Mouse (Mus musculus): Measurements from ENCODE around the gene I830077J02Rik. TPM values are rescaled to one million over a fixed set of nuclear protein-coding genes. Genes with fewer than 3 reads are reported as not detected.

Gene I830077J02Rik
- polyA plus RNA-seq (2012; rRNA removed): 1.3 and 2.7 TPM in 2 replicates

DNA sequence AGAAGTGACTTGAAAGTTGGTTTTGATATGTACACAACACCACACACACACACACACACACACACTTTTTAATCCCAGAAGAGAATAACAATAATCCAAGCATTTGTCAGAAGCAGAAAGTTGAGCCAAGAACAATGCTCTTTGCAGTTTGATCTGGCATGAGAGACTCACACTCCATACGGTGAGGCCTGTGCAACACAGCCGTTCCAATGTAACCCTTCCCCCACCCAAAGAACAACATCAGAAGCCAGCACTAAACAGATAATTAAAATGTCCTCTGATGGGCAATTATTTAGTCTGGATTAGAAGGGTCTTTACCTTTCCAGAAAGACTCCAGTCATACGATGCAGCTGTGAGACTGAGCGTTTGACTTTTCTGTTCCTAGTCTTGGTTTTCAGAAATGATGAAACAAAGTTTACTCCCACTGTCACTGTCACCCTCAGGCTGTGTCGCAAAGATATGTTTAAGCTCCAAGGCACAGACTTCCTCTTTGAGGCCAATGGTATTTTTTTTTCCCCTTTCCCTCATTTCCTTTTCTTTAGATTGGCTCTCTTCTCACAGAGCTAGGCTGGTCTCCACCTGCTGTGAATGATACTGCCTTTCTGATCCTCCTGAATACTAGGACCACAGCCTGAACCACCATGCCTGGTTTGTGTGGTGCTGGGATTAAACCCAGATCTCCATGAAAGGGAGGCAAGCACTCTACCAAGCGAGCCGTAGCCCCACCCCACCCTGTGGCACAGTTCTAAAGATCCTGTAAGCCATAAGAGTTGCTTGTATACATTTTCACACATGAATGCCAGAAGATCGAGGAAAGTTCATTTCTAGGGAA lies at the start of gene I830077J02Rik:
Gene I830077J02Rik, minus strand, starts transcription at position 425 of the 832 bp plus-strand sequence.
- WGBS: 71% methylated on average over 8 of the region's 8 CpGs
- no peak for DNase-seq (ENCODE audit: low read depth, low spot score)

DNA sequence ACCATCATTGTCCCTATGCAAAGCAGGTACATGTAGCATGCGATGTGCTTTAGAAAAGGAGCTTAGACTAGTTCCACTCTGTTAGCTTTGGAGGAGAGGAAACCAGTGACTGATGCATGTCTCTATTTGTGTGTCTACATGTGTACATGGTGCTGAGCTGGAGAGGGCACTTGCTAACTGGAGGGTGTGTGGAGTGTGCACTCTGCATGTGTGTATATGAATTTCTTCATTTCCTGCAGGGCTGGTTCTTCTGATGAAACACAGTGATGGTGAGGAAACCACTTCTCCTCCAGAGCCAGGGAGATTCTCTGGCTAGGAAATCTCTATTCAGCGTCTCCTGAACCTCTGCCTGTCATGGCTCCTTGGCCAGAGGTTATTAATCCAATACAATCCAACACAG lies 41.7 kb upstream of the I830077J02Rik start:
- 87% methylated on average over 2 of the region's 2 CpGs for WGBS
- DNase-seq (ENCODE audit: low read depth, low spot score): no peak

- no peak for DNase-seq (ENCODE audit: low read depth, low spot score)
- 73% methylated on average over 3 of the region's 3 CpGs for WGBS
Measured at GRCm38 (mm10) chr3:105973411-105973810, 40.9 kb upstream of the I830077J02Rik start, which contains the start of gene Ovgp1. Gene Ovgp1, plus strand, starts transcription at chr3:105973711.

DNA sequence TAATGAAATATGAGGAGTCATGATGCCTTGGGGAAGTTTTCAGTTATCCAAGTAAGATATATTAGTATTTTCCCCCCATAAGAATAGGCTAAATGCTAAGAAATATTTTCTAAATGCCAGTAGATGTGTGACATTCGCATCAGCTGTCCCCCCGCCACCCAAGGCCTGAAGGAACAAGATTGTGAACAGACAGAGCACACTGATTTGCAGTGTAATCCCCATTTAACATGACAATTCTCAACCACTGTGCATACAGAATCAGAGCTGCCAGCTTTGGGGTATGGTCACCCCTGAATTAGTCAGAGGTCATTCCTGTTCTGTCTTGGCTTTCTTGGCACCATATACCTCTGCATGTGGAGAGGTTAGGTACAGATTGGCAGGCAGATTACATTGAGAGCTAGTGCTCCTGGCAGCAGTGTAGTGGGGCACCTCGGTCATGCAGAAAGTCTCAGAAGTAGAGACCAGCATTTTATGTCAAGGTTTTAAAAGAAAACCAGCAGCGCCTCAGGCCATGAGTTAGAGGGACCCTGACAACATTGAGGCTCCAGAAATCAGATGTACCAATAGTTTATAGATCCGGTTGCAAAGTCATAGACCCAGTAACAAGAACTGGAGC lies 39.5 kb upstream of the I830077J02Rik start:
- DNase-seq (ENCODE audit: low read depth, low spot score): no peak
- 84% methylated on average over 5 of the region's 5 CpGs for WGBS

- WGBS: 94% methylated on average over 2 of the region's 2 CpGs
- no peak for DNase-seq (ENCODE audit: low read depth, low spot score)
Measured at GRCm38 (mm10) chr3:105960700-105961099, 28.2 kb upstream of the I830077J02Rik start.

- 2% methylated on average over 6 of the region's 6 CpGs for WGBS
- no peak for DNase-seq (ENCODE audit: low read depth, low spot score)
Measured at GRCm38 (mm10) chr3:105959999-105960398, 27.5 kb upstream of the I830077J02Rik start, which contains the start of gene Atp5f1. Gene Atp5f1, minus strand, starts transcription at chr3:105960099.

DNA sequence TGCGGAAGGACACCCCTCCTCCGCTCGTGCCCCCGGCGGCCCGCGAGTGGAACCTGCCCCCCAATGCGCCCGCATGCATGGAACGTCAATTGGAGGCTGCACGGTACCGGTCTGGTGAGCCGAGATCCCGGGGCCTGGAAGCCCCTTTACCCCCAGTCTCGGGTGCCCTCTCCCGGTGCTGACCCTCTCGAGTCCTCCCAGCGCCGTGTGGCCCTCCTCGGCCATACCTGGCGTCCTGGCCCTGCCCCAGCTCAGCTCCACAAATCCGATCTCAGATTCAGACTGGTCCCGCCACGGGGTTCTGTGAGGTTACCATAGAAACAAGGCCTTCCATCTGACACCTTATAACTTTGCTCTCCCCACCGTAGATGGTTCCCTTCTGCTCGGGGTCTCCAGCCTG lies 27.1 kb upstream of the I830077J02Rik start:
- under 1% methylated on average over 26 of the region's 26 CpGs for WGBS
- no peak for DNase-seq (ENCODE audit: low read depth, low spot score)

GRCm38 (mm10) chr3:105958974-105959580 lies 26.6 kb upstream of the I830077J02Rik start, which contains the start of gene Wdr77:
Gene Wdr77, plus strand, starts transcription at chr3:105959369.
- peak; percentile 99 for DNase-seq (ENCODE audit: low read depth, low spot score)
- WGBS: under 1% methylated on average over 52 of the region's 52 CpGs

DNA sequence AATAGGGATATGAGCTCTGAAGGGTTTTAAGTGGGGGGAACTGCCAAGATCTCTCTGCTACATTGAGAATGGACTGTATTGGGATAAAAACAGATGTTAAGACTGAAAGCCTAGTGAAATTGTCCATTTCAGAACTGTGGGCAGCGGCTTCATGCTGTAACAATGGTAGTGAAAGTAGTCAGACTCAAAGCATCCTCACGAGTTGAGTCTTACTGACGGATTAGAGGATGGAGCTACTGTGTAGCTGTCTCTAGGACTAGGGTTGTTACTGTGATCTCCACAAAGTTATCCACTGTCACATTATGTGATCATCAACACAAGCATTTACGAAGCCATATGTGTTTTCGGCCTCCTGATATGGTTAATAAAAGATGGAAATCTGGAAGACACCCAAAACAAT lies 25.7 kb upstream of the I830077J02Rik start:
- DNase-seq (ENCODE audit: low read depth, low spot score): no peak
- 18% methylated on average over 5 of the region's 5 CpGs for WGBS

- WGBS: 92% methylated on average over 1 of the region's 1 CpGs
- no peak for DNase-seq (ENCODE audit: low read depth, low spot score)
Measured at GRCm38 (mm10) chr3:105957235-105957634, 24.8 kb upstream of the I830077J02Rik start.

- DNase-seq (ENCODE audit: low read depth, low spot score): no peak
- WGBS: 94% methylated on average over 7 of the region's 7 CpGs
Measured at GRCm38 (mm10) chr3:105951348-105951747, 18.9 kb upstream of the I830077J02Rik start.

GRCm38 (mm10) chr3:105936111-105936510 lies 3.6 kb upstream of the I830077J02Rik start:
- DNase-seq (ENCODE audit: low read depth, low spot score): no peak
- 83% methylated on average over 4 of the region's 4 CpGs for WGBS

DNA sequence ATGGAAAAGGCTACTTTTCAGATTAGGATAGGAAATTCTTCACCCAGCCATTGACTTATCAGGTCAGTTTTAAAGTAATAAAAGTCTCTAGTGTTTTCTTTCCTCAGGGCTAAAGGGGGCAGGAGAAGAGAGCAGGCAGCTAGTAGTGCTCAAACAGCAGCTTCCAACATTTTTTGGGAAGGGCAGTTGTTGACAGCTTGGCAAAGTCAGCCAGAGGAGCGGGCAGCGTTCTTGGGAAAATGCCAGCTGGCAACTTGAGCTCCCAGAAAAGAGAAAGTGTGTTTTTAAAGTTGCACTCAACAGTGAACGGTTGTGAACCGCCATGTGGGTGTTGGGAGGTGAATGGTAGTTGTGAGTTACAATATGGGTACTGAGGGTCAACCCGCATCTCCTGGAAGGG lies 2.6 kb upstream of the I830077J02Rik start:
- no peak for DNase-seq (ENCODE audit: low read depth, low spot score)
- 50% methylated on average over 5 of the region's 5 CpGs for WGBS

- no peak for DNase-seq (ENCODE audit: low read depth, low spot score)
- WGBS: 87% methylated on average over 6 of the region's 6 CpGs
Measured at GRCm38 (mm10) chr3:105933926-105934325, 1.5 kb upstream of the I830077J02Rik start.

- WGBS: 99% methylated on average over 2 of the region's 2 CpGs
- no peak for DNase-seq (ENCODE audit: low read depth, low spot score)
Measured at GRCm38 (mm10) chr3:105931095-105931494, 1.4 kb downstream of the I830077J02Rik start.

DNA sequence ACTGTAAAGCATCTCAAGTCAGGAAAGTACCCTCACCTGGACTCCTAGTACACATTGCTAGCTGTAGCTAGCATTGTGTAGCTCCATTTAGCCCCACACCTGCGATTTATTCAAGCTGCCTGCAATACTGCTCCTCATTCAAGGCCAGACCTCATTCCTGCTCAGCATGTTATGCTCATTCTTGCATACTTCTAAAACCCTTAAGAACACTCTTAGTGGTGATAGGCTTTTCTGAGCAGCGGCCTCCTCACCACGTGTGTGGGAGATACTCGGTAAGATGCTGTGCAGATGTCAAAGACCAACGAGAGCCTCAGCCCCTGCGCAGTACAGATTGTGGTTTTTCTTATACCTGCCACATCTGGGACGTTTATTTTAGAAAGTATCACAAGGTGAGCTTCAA lies 2.6 kb downstream of the I830077J02Rik start:
- no peak for DNase-seq (ENCODE audit: low read depth, low spot score)
- 76% methylated on average over 7 of the region's 7 CpGs for WGBS

GRCm38 (mm10) chr3:105928781-105929180 lies 3.7 kb downstream of the I830077J02Rik start:
- DNase-seq (ENCODE audit: low read depth, low spot score): no peak
- WGBS: 72% methylated on average over 6 of the region's 6 CpGs

- no peak for DNase-seq (ENCODE audit: low read depth, low spot score)
- 83% methylated on average over 3 of the region's 3 CpGs for WGBS
Measured at GRCm38 (mm10) chr3:105928195-105928569, 4.3 kb downstream of the I830077J02Rik start.

- 69% methylated on average over 7 of the region's 7 CpGs for WGBS
- no peak for DNase-seq (ENCODE audit: low read depth, low spot score)
Measured at GRCm38 (mm10) chr3:105927561-105928194, 4.8 kb downstream of the I830077J02Rik start.

DNA sequence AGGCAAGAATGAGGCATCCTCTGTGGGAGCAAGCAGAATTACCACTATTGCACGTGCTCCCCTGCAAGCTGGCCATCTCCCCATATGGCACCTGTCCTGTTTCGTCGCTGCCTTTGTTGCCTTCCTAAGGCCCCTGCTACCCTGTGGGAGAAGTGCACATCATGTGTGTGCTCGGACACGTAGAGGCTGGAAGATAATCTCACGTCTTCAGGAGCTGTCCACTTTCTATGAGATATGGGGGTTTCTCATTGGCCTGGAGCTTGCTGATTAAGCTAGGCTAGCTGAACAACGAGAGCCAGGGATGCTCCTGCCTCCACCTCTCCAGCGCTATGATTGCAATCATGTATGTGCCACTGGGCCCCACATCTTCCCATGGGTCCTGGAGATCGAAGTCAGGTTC lies 7.8 kb downstream of the I830077J02Rik start:
- 83% methylated on average over 9 of the region's 9 CpGs for WGBS
- DNase-seq (ENCODE audit: low read depth, low spot score): no peak
